Mouse (Mus musculus) liver, postnatal 0 days (tissue): ENCODE measurements at regions not wholly inside any gene's neighbourhood (a gene's known extent, or its start where the extent isn't known, plus 50 kb on each side); places are given as distances from the start of the nearest gene placed in this dataset.

Experiments used
- CTCF ChIP-seq: sonication (generic); IDR thresholded peaks from 2 replicates; pipeline ENCODE4 v1.5.1; 2016; ENCODE audit warnings: antibody characterized with exemption, low read depth
- EP300 ChIP-seq: IDR thresholded peaks from 2 replicates; pipeline ENCODE4 v1.6.1; 2016; ENCODE audit warnings: antibody characterized with exemption, low read depth, mild to moderate bottlenecking

- TF ChIP-seq CTCF (no peak), EP300 (no peak)
These were observed 223.7 kb downstream of the Agtpbp1 start for GRCm38 (mm10) chr13:59361323-59361722.
